Mouse (Mus musculus) naive thymus-derived CD4-positive, alpha-beta T cell, adult 2 months (primary cell): ENCODE results near the gene Anks1b.

Source experiments
- DNase-seq: peaks from one replicate; pipeline ENCODE4 v3.0.0-alpha.2; 2011; ENCODE audit warnings: low read depth

Gene Anks1b

DNA sequence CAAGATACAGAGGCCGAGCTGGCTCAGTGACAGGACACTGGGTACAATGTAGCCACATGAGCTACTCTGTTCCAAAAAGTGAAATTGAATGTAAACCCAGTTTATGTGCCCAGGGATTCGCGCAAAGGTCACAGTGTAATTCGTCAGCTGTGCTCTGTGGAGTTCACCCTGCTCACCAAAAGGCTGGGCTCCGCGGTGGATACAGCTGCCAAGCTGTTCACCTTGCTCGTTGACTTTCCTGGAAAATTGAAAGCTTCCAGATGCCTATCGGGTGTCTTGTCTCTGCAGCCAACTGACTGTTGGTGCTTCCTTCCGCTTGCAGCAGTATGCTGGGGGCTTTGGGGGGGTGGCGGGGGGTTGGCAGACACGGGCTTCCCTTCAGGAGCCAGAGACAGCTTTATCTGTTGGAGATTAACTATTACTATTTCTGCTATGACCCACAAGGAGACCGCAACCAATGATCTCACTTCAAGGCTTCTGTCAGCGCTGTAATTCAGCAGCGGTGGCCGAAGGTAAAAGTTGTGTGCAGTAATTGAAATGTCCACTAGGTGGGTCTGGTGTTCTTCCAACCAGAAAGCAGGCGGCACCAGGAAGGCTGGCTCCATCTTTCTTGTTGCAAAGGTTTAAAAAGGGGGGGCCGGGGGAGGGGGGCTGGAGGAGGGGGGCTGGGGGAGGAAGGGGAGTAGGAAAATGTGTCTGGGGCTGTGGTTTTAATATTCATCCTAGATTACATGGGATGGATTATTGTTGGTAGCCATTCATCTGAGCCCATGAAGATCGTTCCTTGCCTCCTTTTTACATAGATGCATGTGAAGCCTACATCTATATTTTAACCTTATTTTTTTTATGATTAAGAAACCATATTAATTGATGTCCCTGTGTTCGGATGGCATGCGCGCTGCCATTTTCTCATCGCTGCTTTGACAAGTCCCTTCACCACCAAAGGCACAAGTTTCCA lies 855.4 kb downstream of the Anks1b start:
- peak; percentile 58 for DNase-seq

DNA sequence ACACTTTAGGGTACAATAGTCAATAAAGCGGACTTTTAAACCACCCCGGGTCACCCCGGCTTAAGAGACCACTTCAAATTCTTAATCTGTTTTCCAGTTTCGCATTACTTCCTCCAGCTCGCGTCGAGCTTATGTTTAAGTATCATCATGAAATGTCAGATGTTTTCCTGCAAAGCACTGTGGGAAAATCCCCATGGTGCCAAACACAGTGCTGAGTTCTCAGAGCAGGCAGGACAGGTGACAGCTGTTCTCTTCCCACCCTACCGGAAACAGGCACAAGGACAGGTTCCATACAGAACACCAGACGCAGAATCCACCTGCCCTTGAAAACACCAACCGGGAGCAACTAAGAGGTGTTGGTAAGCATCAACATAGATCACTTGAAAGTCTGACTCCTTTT lies 856.2 kb downstream of the Anks1b start:
- no peak for DNase-seq

DNA sequence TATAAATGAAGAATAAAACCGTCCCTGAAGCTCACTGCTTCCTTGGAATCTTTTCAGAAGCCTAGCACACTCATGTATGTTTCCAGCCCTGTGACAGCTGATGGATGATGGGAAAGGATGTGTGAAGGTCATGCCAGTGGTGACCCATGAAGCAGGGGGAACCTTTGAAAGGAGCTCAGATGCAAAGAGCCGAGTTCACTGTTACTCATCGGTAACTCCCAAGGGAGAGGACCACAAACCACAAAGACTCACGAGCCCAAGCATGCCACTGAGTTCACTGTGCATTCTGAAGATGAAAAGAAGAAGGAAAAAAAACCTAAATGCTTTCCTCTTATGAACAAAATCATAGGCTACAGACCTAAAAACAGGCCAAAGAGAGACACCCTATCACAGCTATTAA lies 859.5 kb downstream of the Anks1b start:
- DNase-seq: no peak

DNA sequence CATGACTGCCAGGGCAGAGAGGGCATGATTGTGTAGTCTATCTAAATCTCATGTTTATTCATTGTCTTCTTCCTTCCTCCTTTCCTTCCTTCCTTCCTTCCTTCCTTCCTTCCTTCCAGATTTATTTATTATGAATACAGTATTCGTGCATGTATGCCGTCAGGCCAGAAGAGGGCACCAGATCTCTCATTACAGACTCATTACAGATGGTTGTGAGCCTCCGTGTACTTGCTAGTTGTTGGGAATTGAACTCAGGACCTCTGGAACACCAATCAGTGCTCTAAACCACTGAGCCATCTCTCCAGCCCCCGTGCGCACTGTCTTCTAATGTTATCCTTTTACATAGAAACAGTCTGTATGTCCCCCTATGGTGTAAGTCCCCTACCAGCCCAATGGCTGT lies 860.3 kb downstream of the Anks1b start:
- no peak for DNase-seq

DNA sequence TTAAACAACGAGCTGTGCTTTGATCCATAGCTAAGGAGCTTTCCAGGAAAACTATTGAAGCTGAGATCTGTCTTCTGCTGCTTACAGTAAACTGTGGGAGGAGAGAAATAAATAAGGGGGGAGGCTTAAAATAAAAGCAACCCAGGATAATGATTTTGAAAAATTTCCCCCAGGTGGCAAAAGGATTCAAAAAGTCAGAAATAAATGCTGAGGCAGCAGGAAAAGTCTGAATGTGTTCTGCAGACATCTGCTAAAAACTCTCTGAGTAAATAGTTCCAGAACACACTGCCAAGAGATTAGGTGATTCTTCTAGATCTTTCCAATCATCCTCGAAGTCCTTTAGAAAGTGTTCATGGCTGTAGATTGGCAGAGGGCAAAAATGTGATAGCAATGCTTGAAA lies 865.2 kb downstream of the Anks1b start:
- no peak for DNase-seq

DNA sequence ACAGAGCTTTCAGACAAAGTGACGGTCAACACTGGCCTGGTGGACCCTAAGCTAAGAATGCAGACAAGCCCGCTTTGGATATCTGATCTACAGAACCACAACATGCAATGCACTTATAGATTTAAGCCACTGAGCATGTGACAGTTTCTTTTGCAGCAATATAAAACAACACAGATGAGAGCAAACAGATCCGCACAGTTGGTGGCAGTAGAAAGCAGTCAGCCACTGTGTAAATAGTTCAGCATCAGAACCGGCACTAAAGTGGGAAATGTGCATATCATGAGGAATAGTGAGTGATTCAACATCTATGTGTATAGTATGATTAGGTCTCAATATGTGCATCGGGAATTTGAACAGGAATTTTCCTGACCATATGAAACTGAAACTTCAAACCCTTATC lies 867.6 kb downstream of the Anks1b start:
- no peak for DNase-seq

DNA sequence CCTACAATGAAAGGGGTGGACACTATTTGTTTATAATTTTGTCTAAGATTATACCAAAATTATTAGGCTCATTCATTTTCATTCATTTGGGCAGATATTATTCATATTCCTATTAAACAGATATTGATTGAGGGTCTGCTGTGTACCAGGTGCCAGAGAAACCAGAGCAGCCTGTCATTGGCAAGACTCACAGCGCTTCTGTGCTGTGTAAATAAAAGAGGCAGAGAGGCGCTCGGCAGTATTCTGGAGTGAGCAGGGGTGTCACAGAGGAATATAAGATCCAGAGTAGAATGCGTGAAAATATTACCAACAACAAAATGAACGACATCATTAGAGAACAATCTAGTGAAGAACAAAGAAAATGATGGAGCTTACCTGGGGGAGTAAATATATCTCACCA lies 878.6 kb downstream of the Anks1b start:
- DNase-seq: no peak

DNA sequence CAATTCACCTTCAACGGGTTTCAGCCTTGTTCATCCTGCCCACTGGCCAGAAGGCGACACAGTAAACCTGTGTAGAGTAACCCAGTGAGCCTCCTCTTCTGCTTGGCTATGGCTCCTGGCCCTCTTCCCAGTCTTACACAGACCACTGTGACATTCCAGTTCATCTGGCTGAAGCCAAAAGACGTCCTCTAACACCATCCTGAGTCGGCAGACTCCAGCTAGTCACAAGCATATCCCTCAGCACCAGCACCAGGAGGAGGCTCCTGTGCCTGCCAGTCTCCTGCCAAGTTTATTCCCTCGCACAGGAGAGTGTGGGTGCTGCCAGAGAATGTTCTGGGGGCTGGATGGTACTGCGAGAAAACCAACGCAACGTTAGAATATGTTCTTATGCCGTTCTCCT lies 879.8 kb downstream of the Anks1b start:
- no peak for DNase-seq

DNA sequence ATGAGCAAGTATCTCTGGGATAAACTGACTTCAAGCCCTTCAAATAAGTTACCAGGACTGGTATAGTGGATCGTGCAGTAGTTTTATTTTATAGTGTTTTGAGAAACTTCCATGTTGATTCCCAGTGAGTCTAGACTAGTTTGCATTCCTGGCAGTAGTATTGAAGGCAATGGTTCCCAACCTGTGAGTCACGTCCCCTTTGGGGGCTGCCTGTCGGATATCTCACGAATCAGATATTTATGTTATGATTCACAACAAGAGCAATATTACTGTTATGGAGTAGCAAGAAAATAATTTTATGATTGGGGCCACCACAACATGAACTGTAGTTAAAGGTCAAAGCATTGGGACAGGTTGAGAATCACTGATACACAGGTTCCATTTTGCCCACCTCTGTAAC lies 884.5 kb downstream of the Anks1b start:
- DNase-seq: no peak

DNA sequence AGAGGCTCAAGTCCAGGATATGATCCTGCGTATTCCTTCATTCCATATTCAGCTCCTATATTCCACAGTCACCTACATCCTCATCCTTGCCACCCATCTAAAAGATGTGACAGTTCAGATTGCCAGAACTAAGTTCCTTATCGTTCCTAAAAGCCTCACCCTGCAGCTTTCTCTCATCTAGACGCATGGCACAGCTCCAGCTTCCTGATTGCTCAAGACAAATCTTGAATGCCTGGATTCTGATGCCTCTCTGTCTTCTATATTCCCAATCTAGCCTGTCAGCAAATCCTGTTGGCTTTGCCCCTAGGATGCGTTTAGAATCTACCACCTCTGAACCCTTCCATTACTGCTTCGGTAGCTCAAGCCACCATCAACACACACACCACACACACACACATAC lies 886.6 kb downstream of the Anks1b start:
- no peak for DNase-seq

DNA sequence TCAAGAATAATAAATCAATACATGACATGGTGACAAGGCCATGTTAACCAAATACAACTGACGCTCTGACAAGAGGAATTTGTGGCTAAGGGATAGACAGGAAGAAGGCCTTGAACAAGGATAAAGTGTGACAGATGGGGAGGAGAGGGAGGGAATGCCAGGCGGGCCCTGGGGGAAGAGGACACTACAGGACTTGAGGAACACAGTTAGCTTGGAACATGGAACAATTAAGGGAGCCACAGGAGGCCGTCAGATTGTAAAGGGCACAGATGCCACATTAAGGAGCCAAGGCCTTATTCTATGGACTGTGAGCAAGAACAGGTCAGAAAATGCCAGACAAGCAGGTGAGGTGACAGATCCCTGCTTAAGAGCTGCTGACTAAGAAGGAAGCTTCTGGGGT lies 893.0 kb downstream of the Anks1b start:
- DNase-seq: no peak

DNA sequence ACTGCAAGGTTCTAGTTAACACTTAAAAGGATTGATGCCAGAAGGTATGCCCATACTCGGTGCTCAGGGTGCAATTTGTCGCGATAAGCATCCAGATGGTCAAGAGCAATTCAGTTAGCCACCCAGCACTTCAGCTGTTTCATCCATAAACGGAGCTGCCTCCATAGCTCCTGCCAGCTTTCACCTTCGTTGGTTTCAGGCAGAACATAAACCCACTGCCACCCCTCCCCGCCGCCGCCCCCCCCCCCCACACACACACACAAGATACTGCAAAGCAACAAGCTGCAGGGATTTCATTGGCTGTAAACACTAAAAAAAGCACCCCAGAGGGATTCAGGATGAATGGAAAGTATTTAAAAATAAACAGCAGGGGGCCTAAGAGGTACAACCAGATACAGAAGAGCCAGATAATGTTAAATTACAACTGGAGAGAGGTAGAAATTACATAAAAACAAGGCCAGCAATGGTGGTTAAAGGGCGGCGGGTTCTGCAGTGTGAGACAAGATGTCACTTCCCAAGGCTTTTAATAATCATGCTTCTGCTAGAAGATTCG lies 897.2 kb downstream of the Anks1b start:
- DNase-seq: no peak

DNA sequence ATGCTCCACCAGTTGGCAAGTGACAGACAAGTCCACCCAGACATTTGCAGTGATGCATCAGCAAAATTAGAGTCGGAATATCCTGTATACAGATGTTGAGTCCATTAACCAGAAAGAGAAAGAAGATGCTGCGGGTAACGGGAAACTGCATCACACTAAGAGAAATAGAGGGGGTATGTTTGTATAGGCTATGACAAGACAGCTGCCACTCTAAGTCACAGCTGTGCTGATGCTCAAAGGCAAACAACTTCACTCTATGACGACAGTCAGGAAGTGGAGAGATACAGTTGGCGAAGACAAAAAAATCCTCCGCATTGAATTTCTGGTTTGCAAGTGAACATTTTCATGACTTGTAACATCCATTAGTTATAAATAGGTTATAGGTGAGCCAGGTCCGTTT lies 897.7 kb downstream of the Anks1b start:
- no peak for DNase-seq

DNA sequence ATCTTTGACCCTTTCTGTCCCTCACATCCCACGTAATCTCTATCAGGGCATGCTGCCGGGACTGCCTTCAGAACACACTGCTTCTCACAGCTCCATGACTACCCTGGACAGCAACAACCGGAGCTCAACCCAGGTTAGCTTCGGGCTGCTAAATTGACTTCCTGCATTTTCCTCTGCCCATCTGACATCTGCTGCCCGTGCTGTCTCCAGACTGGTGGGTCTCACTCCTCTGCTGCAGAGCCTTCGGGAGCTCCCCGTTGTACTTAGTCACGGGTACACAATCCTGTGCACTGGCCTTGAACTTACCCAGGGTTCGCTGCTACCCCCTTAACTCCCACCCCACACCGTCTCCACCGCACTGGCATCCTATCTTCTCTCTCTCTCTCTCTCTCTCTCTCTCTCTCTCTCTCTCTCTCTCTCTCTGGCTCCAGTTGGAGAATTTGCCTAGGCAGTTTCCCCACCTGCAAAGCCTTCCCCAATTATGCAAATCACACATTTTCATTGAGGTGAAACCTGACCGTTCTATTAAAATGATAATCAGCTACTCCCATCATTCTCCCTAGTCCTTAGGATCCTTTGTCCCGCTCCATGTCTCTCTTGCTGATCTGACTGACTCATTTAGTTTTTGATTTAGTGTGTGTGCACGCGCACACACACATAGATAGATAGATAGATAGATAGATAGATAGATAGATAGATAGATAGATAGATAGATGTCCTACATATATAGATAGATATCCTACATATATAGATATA lies 898.3 kb downstream of the Anks1b start:
- no peak for DNase-seq

DNA sequence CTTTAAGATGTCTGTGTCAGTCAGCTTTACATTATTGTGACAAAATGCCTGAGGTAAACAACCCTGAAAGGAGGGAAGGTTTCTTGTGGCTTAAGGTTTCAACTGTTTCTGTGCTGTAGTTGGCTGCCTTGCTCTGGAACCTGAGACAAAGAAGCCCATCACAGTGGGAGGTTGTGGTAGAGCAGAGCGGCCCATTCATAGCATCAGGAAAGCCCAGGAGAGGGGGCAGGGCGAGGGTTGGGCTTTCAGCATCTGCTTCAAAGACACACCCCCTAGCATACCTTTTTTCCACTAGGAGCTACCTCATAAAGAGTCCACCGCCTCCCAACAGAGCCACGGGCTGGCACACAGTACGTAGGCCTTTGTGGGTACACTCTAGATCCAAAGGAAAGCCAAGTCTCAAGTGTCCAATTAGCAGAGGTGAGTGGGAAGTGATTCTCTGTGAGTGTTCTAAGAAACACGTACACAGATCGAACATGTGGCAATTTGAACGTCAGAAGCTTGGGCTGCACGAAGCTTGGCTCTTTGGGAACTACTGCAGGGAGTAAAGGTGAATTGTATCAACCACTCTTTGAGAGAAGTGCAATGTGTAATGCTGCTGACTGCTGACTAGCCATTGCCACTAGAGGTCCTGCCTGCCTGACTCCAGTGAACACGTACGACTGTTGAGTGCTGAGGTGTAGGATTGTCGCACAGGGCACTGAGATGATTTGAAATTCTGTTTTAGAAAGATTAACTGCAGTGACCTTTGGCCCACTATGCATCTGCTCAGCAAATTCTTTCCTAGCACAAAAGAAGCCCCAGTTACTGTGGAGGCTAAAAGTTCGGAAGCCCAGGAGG lies 906.5 kb downstream of the Anks1b start:
- no peak for DNase-seq

DNA sequence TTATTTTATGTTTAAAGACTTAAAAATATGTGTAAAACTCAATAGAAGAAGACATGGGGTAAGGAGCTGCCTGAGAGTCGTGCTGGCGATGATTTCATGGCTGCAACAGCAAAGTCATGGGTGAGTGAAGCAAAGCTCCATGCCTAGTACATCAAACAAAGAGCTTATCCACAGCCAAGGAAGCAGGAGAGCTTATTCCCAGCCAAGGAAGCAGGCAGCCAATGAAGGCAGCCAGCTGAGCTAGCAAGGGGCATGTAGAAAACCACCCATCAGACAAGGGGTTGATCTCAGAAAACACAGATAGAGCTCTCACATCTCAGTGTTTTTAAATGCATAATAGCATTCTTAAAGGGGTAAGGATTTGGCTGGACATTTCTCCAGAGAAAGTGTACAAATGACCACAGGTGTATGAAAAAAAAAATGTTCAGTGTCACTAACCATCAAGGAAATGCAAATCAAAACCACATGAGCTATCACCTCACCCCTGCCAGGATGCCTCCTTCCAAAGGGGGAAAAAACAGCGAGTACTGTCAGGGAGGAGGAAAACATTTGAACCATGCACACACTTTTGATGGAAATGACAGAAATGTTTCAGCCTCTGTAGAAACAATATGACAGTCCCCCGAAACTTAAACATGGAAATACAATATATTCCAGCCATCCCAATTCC lies 911.8 kb downstream of the Anks1b start:
- DNase-seq: no peak

DNA sequence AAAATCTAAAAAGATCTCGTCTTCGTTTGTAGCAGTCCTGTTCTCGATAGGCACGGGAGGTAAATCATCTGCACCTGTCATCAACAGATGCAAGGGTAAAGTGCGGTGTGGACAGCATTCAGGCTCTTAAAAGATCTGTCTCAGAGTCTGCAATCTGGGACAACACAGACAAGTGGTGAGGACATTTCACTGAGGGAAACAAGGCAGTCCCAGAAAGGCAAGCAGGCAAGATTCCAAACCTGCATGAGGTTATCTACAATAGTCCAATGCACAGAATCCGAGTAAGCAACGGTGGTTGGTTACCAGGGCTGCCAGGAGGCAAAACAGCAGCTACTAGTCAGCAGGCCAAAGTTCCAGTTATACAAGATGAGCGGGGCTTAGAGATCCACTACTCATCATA lies 912.4 kb downstream of the Anks1b start:
- no peak for DNase-seq

DNA sequence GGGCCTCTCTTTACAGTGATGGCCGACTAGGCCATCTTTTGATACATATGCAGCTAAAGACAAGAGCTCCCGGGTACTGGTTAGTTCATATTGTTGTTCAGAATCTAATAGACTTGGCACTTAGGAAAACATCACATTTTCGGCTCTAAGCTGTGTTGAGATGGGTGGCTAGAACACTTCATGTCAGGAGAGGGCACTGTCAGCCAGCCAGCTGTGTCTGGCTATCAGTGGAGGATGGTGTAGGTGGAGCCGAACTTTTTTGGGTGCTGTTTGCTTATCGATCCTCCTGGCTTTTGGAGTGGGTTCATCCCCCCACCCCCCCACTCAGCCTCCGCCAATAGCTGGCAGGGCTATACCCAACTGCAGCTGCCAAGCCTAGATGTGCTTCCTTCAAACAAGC lies 929.8 kb downstream of the Anks1b start:
- DNase-seq: no peak

DNA sequence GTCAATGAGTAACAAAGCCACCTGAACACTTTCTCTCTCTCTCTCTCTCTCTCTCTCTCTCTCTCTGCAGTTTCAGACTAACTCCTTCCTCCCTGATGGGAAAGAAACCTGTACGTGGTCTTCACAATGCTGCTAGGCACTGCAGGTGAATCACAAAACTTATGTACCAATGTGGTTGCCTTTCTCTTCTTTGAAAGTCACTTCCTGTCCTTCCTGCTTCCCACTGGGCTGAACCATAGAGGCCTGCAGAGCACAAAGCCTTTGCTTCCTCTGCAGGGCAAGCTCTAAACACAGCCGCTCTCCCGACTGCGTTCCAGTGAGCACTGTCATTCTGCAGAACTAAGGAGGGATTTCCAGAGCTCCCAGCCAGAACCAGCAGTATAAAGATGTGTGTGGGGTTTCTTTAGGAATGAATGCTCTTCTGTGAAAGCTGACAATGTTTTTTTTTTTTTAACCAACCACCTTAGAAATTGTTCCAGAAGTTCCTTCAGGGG lies 931.3 kb downstream of the Anks1b start:
- no peak for DNase-seq

DNA sequence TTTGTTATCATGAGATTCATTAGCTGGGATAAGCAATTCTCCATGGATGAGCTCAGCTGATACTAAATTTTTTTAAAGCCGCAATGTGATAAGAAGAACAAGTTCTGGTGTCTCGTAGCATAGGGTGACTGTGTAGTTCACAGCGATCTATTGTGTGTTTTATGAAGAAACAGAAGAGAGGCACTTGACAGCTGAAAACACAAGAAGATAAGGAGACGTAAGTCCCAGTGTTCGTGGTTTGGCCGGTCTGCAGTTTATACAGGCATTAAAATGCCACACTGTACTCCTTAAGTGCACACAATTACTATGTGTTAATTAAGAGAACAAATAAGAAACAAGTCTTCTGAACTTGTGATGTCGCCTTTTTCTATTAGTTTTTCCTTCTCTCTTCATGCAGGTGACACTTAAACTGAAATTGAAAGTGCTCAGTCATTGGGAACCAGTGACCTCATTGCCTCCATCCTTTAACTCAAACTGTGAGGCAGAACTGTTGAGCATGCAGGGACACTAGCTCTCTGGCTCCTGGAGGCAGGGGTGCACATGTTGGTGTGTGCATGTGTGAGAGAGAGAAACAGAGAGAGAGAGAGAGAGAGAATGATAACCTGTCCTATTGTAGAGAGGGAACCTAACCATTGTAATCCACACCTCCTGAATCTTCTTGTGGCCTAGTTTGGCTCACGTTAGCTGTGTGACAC lies 935.5 kb downstream of the Anks1b start:
- no peak for DNase-seq
